Mouse (Mus musculus) CH12F3 (cell line): ENCODE measurements around the gene Krtap2-4.
"Not testable (repeated sequence)": the region's sequence is repeated elsewhere in the genome, so short reads cannot be mapped to it uniquely, and the experiment has no call there.

Experiments used
- in situ Hi-C: fragments of 300-500 bp; cut with MboI; formaldehyde crosslinking; loops from 2 replicates; pipeline ENCODE4 v1.14.3; 2020; ENCODE audit warnings: low sequenced_read_pairs

Gene Krtap2-4

DNA sequence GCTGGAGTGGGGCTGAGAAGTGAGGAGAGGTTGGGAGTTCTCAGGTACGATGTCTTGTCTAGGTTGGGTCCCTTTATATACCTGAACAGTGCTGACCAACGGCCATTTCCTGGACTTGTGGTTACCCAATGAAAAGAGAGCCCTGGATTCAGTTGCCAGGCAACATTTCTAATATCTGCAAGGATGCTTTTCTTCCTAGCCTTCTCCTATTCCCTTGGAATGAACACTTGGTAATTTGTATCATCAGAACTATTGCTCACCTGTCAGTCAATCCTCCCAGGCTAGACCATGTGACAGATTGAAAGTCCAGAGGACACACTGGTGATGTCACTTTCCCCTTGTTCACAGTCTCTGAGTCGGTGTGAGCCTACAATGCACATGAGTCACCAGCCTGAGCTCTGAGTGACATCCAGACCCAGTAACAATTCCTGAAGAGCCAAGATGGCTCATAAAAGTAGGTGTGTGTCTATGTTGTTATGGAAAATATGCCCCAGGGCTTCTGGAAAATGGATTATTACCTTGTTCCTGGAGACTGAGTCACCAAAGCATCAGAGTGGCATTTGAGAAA is at the start of gene Krtap2-4:
Gene Krtap2-4 (minus strand): TSS at position 51 of the 568 bp plus-strand sequence.
- in situ Hi-C loops = no loop called here

DNA sequence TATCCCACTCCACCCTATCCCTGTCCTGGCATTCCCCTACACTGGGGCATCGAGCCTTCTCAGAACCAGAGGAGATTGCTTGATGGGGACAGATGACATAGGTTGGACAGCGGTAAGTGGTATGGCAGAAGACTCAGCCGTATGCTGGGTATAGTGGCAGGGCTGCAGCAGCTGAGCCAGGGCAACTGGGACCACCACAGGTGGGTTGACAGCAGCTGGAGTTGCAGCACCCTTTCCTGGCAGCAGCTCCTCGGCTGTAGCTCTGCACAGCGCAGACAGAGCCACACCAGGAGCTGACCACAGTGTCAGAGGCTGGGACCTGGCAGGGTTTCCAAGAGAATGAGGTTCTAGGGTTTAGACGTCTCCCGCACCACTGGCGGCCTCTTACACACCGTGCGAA is 48.2 kb upstream of the Krtap2-4 start:
- in situ Hi-C loops = no loop called here

DNA sequence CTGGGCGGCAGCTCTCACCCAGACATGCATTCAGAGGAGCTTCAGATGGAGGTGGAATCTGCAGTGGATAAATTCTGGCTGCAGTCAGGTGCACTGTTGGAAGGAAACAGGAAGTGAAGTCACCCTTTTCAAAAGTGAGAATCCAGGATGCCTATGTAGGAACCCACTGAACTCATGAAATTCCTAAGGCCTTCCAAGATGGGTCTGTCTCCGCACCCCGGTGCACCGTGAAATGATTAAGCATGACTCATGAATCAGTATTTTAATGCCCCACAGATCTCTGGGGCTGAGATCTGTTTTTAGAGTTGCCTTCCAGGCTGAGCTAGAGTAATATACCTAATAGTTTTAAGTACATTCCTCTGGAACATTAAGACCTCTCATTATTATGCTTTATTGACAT is 44.6 kb upstream of the Krtap2-4 start:
- in situ Hi-C loops = no loop called here

GRCm38 (mm10) chr11:99658467-99659010 is 43.9 kb upstream of the Krtap2-4 start, which contains the start of gene Gm11563:
TSS of gene Gm11563 (minus strand) at chr11:99658960.
- in situ Hi-C loops = not testable (repeated sequence)

DNA sequence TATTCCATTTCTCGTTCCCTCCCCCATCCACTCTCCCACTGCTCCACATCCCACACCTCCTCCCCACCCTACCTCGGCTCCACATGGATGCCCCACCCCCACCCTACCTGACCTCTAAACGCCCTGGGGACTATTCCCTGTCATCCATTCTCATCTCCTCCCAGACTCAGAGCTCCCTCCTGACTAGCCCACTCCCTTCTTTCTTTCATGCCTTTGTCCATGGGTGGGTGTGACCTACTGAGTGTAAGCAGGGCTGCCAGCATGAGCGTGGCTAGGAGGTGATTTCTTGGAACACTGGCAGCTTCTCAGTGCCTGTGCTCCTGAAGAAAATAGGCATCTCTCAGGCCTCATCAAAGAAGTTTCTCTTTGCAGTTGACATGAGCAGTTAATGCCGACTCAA is 42.4 kb upstream of the Krtap2-4 start:
- in situ Hi-C loops = no loop called here

- in situ Hi-C loops = no loop called here
Observed at GRCm38 (mm10) chr11:99650136-99650535, 35.5 kb upstream of the Krtap2-4 start, which contains the start of gene Gm11555. TSS of gene Gm11555 (minus strand) at chr11:99650236.

DNA sequence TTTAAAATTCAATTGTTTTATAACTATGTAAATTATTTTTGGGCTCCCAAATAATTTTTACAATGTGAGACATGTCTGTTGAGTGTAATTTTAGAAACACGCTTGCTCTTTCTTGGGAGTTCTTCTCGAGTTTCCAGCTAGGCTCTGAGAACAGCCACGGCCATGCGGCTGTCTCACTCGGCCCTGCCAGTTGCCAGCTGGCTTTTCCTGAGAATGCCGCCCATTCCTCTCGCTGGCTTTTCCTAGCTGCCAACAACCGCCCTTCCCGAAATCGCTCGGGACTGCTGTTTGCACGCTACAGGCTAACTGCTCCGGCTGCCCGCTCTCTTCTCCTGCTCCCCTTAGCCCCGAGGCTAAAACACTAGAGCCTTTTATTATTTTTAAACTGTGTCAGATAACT is 31.8 kb upstream of the Krtap2-4 start:
- in situ Hi-C loops = no loop called here

DNA sequence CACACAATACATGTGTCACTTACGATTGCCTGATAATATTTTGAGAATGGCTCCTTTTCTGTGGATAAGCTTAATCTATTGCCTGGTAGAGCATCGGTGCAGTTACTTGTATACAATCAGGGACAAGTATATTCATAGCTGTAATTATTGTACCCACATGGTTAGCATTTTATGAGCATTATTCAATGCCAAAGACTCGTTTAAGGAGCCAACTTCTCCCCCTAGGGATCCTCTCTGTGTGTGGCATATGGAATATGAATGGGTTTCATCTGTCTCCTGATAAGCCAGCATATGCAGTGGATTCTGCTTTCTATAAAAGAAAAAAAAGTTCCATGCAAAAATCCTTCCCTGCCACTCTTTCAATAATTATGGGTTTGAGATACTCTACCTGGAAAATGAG is 29.7 kb upstream of the Krtap2-4 start:
- in situ Hi-C loops = no loop called here

DNA sequence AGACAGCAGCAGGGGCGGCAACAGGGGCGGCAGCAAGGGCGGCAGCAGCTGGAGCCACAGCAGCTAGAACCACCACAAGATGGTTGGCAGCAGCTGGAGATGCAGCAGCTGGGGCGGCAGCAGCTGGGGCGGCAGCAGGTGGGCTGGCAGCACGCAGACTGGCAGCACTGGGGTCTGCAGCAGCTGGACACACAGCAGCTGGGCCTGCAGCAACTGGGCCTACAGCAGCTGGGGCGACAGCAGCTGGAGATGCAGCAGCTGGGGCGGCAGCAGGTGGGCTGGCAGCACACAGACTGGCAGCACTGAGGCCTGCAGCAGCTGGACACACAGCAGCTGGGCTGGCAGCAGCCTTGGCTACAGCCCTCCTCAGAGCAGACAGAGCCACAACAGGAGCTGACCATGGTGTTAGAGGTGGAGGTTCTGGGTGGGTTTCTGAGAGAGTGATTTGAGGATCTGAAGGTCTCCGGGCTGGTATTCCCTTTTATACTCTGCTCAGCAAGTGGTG is 29.0 kb upstream of the Krtap2-4 start, which contains the start of gene Krtap4-7:
Gene Krtap4-7 (minus strand): TSS at position 455 of the 505 bp plus-strand sequence.
- in situ Hi-C loops = not testable (repeated sequence)

DNA sequence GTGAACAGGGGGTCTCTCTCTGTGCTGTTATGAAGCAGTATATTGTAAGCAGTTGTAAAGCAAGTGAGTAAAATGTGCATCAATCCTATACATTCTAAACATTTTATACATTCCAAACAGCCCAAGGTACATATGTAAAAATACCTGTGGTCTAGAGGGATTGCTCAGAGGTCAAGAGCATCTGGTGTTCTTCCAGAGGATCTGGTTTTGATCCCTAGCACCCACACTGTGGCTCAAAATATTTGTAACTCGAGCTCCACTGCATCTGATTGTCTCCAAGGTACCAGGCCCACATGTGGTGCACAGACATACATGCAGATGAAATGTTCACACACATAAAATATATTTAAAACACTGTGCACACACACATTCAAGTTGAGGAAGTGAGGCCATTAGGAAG is 26.3 kb upstream of the Krtap2-4 start:
- in situ Hi-C loops = no loop called here

DNA sequence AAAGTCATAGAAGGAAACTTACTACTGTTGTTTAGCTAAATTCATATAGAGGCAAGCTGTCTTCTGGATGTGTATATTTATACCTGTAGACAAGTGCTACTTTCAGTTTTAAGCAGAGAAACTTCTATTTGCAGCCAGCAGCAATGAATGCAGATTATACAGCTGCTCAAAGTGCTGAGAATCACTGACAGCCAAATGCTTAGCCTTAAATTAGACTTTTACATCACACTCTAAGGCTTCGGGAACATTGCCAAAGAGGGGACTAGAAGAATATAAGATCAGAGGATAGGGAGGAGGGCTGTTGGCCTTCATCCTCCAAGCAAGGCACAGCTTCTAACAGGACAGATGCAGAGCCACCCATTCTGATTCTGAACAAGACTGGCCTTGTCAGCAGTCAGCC is 22.4 kb upstream of the Krtap2-4 start:
- in situ Hi-C loops = no loop called here

DNA sequence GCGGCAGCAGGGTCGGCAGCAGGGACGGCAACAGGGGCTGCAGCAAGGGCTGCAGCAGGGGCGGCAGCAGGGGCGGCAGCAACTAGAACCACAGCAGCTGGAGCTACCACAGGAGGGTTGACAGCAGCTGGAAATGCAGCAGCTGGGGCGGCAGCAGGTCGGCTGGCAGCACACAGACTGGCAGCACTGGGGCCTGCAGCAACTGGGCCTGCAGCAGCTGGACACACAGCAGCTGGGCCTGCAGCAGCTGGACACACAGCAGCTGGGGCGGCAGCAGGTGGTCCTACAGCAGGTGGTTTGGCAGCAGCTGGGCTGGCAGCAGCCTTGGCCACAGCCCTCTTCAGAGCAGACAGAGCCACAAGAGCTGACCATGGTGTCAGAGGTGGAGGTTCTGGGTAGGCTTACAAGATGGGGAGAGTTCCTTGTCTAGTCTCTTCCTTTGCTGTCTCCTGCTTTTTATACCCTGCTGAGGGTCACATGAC is 20.0 kb upstream of the Krtap2-4 start, which contains the start of gene Krtap4-2:
Gene Krtap4-2 (minus strand): TSS at position 432 of the 482 bp plus-strand sequence.
- in situ Hi-C loops = no loop called here

GRCm38 (mm10) chr11:99633293-99633692 is 18.6 kb upstream of the Krtap2-4 start:
- in situ Hi-C loops = no loop called here

GRCm38 (mm10) chr11:99630890-99631289 is 16.2 kb upstream of the Krtap2-4 start:
- in situ Hi-C loops = no loop called here

- in situ Hi-C loops = no loop called here
Observed at GRCm38 (mm10) chr11:99628138-99628537, 13.5 kb upstream of the Krtap2-4 start, which contains the start of gene Krtap4-1. TSS of gene Krtap4-1 (minus strand) at chr11:99628238.

- in situ Hi-C loops = no loop called here
Observed at GRCm38 (mm10) chr11:99620335-99620734, 5.7 kb upstream of the Krtap2-4 start, which contains the start of gene Gm11562. TSS of gene Gm11562 (minus strand) at chr11:99620435.

DNA sequence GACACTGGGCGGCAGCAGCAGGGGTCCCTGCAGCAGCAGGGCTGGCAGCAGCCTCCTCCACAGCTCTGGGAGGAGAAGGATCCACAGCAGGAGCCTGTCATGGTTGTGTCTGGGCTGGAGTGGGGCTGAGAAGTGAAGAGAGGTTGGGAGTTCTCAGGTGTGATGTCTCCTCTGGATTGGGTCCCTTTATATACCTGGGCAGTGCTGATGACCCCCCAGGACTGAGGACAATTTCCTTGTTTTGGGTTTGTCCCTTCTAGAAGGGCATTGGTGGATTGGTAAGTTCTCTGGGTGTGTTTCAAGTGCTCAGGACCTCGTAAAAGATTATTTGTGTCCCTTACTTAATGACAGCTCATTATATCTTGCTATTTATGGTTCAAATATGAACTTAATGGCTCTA is 4.6 kb downstream of the Krtap2-4 start, which contains the start of gene Gm11937:
Gene Gm11937 (minus strand): TSS at position 101 of the 400 bp plus-strand sequence.
- in situ Hi-C loops = not testable (repeated sequence)

DNA sequence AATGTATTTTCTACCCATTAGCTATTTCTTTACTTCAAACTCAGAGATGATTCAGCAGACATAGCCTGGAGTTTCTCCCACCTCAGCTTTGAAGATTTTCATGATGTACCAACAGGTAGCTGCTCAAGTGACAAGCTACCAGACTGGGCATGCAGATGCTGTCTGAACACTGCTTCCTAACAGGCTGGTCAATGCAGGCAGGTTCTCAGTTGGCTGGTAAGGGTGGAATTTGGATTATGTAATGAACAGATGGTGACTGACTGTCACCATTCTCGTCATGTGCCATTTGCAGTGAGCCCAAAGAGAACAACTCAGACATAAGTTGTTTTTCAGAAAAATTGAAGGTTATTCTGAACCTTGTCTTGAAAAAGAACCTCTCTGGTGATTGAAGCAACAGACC is 5.5 kb downstream of the Krtap2-4 start:
- in situ Hi-C loops = no loop called here

DNA sequence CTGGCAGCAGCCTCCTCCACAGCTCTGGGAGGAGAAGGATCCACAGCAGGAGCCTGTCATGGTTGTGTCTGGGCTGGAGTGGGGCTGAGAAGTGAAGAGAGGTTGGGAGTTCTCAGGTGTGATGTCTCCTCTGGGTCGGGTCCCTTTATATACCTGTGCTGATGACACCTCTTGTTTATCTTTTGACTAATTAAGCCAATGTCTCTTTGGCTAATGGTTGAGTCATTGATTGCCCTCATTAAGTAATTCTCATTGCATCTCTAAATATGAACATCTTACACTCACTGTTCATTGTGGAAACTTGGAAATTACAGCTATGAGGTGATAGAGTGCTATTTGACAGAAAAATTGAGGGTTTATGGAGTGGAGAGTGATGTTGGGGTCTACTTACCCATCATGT is 11.4 kb downstream of the Krtap2-4 start, which contains the start of gene Gm11938:
Gene Gm11938 (minus strand): TSS at position 101 of the 400 bp plus-strand sequence.
- in situ Hi-C loops = not testable (repeated sequence)

DNA sequence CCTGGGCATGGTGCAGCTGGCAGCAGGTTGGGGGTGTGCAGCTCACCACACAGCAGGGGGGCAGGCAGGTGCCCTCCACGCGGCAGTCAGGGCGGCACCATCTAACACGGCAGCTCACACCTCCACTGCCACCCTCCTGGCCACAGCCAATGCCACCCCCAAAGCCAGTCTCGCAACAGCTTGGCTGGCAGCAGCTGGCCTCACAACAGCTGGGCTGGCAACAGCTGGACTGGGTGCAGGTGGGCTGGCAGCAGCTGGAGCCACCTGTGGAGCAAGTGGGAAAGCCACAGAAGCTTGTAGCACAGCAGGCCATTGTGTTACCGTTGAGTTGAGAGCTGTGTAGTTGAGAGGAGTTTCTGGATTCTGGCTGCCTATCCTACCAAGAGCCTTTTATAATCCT is 16.9 kb downstream of the Krtap2-4 start, which contains the start of gene Krtap9-3:
Gene Krtap9-3 (minus strand): TSS at position 364 of the 400 bp plus-strand sequence.
- in situ Hi-C loops = not testable (repeated sequence)

DNA sequence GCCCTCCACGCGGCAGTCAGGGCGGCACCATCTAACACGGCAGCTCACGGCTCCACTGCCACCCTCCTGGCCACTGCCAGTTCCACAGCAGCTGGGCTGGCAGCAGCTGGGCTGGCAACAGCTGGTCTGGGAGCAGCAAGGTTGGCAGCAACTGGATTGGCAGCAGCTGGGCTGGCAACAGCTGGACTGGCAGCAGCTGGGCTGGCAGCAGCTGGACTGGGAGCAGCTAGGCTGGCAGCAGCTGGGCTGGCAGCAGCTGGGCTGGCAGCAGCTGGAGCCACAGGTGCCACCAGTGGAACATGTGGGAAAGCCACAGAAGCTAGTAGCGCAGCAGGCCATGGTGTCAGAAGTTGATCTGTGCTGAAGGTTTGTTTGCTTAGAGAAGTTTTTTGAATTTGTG is 23.7 kb downstream of the Krtap2-4 start, which contains the start of gene Krtap1-3:
Gene Krtap1-3 (minus strand): TSS at position 359 of the 400 bp plus-strand sequence.
- in situ Hi-C loops = no loop called here

DNA sequence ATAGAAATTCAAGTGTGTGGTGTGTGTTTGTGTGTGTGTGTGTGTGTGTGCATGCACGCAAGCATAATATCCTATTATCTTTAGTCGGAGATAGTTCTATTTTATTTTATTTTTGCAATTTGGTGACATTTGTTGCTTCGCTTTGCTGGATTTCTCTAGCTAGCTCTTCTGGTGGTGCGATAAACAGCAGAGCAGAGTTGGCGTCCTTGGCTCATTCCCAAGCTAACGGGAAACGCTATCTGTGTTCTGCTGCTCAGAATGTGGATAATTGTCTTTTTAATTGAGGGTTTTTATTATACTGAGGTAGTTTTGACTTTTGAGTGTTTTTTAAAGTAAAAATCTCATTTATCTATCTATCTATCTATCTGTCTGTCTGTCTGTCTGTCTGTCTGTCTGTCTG is 29.6 kb downstream of the Krtap2-4 start:
- in situ Hi-C loops = no loop called here
